Mouse (Mus musculus) cerebellum, adult 8-10 months (tissue): ENCODE data around the gene Lcmt1.

Experiments used
- DNase-seq: peaks from one replicate; pipeline ENCODE4 v3.0.0; 2022

The Lcmt1 gene

DNA sequence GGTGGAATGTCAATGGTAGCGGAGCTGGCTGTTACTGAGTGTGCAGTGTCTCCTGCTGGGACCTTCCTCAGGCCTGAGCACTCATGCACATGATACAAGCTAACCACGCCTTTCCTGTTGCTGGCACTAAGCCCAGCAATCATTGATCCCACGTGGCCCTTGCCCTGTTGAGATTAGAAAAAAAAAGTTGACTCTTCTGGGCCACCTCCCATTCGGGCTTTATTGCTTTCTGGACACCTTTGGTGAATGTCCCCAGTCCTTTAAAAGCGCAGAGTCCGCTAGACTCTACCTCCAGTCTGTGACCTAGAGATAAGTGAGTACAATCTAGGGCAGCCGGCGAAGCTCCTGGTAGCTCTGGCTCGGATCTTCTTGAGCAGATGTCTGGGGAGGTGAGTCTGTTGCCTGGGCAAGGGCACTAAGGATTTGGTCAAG lies 92.5 kb downstream of the Lcmt1 start, which contains the start of gene Aqp8:
TSS of gene Aqp8 (plus strand) at position 222 of the 432 bp plus-strand sequence.
- peak; percentile 16 for DNase-seq

DNA sequence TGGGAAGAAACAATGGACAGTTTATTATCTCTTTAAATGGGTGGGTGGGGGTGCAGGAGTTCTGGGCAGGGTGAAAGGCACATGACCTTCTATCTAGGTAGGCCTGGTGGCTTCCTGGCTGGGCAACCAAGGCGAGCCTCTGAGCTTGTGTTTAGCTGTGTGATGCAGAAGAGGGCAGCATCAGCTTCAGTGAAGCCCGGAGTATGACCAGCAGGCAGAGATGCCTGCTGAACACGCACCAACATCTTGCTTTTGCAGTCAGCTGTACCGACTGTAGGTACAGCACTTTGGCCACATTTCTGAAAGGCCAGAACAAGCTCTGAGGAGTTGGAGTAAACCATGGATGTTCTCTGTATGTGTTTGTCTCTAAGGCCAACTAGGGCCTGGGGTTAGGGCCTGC lies 94.0 kb downstream of the Lcmt1 start:
- DNase-seq: no peak

DNA sequence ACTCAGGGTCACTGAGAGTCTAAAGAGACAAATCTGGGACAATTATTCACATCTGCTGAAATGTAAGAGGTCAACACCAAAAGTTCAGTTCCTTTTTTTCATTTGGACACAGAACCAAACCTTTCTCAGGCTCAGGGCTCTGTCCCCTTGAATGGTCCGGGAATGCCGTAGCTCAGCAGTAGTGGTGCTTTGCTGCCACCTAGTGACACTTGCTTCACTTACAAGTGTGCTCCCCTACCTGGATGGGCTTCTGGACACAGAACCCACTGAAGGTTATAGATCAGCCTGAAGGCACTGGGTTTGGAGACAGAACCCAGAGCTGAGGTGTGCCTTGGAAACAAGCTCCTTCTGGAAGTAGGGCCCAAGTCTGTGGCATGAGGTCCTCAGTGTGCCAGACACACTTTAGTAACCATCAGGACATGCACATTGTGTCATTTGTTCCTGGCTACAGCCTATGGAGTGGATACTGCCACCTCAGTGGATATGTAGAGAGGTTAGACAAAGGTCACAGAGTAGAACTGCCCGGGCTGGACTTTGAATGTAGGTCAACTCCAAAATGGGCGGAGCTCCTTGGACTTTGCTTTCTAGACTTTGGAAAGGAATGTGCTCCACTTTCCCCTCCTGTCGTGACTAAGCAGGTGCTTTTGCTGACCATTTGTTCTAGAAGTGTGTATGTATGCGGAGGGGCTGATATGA lies 96.3 kb downstream of the Lcmt1 start:
- peak; percentile 80 for DNase-seq

DNA sequence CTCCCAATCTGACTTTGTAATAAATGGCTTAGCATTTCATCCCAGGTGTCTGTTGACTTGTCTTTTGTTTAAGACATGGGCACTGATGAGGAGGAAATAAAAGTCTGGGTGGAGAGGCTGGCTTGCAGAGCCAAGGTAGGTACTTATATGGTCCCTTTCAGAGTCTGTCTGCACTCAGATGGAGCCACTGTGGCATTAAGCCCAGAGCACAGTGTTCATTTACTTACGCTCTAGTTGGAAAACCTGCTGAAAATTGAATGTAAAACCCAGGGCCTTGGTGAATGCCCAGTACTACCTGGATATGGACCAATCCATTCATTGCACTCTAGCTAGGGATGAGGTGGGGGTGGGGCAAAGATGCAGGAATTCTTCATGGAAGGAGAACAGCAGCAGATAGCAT lies 98.4 kb downstream of the Lcmt1 start:
- DNase-seq: peak; percentile 24
